Mouse (Mus musculus): ENCODE data around the gene Sec1.

- TF ChIP-seq CHD2 (IDR thresholded peaks at IDR 0.05; ENCODE audit: low read depth, low read length) (no peak), MAFK (IDR thresholded peaks at IDR 0.05; ENCODE audit: insufficient read depth, low read depth, low read length) (no peak), ZC3H11A (IDR thresholded peaks at IDR 0.05; ENCODE audit: borderline replicate concordance, low read depth, low read length) (no peak)
Observed at GRCm38 (mm10) chr7:45718331-45718730, 24.1 kb upstream of the Sec1 start.
